Mouse (Mus musculus): ENCODE data around the gene Exog. TPM values are rescaled to one million over a fixed set of nuclear protein-coding genes. Genes with fewer than 3 reads are reported as not detected.
A peak's percentile ranks its signal among the peaks of the same experiment; 100 is the strongest.

Gene Exog
- polyA plus RNA-seq, 1 experiment = 8.3 TPM

DNA sequence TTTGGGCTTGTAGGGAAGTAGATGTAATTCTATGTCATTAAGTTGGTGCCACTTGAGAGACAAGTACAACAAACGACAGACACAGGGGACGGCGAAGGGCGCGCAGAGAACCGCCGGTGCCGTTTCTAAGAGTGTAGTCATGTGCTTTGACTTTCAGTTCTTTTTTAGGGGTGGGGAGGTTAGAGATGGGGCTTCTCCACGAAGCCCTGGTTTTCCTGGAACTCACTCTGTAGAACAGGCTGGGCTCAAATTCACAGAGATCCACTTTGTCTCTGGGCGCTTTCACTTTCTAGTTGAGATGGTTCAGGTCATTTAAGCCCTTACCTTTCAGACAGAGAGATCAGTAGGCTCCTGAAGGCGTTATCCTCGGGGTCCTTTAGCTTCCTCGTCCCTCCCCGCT, 11.2 kb downstream of the Exog start:
- TF ChIP-seq CTCF (IDR thresholded peaks at IDR 0.05; ENCODE audit: borderline replicate concordance, insufficient read depth, low read length) = no peak
- TF ChIP-seq POLR2A (IDR thresholded peaks at IDR 0.05; ENCODE audit: low read depth, low read length) = no peak
- Histone ChIP-seq H3K27ac (ENCODE audit: insufficient read depth, low read length) (no peak overlapping the region), H3K4me1 (ENCODE audit: control insufficient read depth, insufficient read depth, low read length) (no peaks in the 10 kb centered on the region), H3K4me3 (ENCODE audit: insufficient read depth, low read length) (no peak overlapping the region)

DNA sequence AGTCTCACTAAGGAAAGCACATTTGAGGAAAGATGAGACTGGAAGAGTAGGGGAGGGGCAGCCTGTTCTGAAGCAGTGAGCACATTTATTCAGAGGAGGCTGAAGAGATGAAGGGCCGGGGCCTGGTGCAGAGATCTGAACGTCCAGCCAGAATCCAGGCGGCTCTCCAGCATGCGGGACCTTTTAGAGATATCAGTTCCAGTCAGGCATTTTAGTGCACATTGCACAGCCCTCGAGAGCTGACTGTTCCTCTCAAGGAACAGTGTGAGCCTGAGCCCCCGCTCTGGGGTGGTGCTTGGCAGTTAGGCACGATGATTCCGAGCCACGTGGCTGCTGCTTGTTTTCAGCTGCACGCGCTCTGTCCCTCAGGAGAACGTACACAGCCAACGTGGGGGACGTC, 12.4 kb downstream of the Exog start:
- Histone ChIP-seq H3K4me1 (ENCODE audit: control insufficient read depth, insufficient read depth, low read length) (no peaks in the 10 kb centered on the region), H3K27ac (ENCODE audit: insufficient read depth, low read length) (no peak overlapping the region), H3K4me3 (ENCODE audit: insufficient read depth, low read length) (no peak overlapping the region)
- TF ChIP-seq CTCF (IDR thresholded peaks at IDR 0.05; ENCODE audit: borderline replicate concordance, insufficient read depth, low read length) = no peak
- no peak for TF ChIP-seq POLR2A (IDR thresholded peaks at IDR 0.05; ENCODE audit: low read depth, low read length)

- TF ChIP-seq POLR2A (IDR thresholded peaks at IDR 0.05; ENCODE audit: low read depth, low read length) (no peak), CTCF (IDR thresholded peaks at IDR 0.05; ENCODE audit: borderline replicate concordance, insufficient read depth, low read length) (peak; percentile 83)
- no peaks in the 10 kb centered on the region for H3K4me1 ChIP-seq (ENCODE audit: control insufficient read depth, insufficient read depth, low read length)
- H3K4me3 ChIP-seq (ENCODE audit: insufficient read depth, low read length) = no peak overlapping the region
- H3K27ac ChIP-seq (ENCODE audit: insufficient read depth, low read length) = no peak overlapping the region
These were observed 15.7 kb downstream of the Exog start for GRCm38 (mm10) chr9:119460410-119460809.

GRCm38 (mm10) chr9:119465056-119465455, 20.3 kb downstream of the Exog start:
- TF ChIP-seq CTCF (IDR thresholded peaks at IDR 0.05; ENCODE audit: borderline replicate concordance, insufficient read depth, low read length) (no peak), POLR2A (IDR thresholded peaks at IDR 0.05; ENCODE audit: low read depth, low read length) (no peak)
- Histone ChIP-seq H3K4me1 (ENCODE audit: control insufficient read depth, insufficient read depth, low read length) (no peaks in the 10 kb centered on the region), H3K4me3 (ENCODE audit: insufficient read depth, low read length) (no peak overlapping the region), H3K27ac (ENCODE audit: insufficient read depth, low read length) (no peak overlapping the region)

- no peak overlapping the region for H3K27ac ChIP-seq (ENCODE audit: insufficient read depth, low read length)
- no peak overlapping the region for H3K4me3 ChIP-seq (ENCODE audit: insufficient read depth, low read length)
- peak; percentile 56; the same call in 1 of the 2 replicates for TF ChIP-seq CTCF (IDR thresholded peaks at IDR 0.05; ENCODE audit: borderline replicate concordance, insufficient read depth, low read length)
- TF ChIP-seq POLR2A (IDR thresholded peaks at IDR 0.05; ENCODE audit: low read depth, low read length) = no peak
- no peaks in the 10 kb centered on the region for H3K4me1 ChIP-seq (ENCODE audit: control insufficient read depth, insufficient read depth, low read length)
These were observed 20.9 kb downstream of the Exog start for GRCm38 (mm10) chr9:119465595-119465994.

DNA sequence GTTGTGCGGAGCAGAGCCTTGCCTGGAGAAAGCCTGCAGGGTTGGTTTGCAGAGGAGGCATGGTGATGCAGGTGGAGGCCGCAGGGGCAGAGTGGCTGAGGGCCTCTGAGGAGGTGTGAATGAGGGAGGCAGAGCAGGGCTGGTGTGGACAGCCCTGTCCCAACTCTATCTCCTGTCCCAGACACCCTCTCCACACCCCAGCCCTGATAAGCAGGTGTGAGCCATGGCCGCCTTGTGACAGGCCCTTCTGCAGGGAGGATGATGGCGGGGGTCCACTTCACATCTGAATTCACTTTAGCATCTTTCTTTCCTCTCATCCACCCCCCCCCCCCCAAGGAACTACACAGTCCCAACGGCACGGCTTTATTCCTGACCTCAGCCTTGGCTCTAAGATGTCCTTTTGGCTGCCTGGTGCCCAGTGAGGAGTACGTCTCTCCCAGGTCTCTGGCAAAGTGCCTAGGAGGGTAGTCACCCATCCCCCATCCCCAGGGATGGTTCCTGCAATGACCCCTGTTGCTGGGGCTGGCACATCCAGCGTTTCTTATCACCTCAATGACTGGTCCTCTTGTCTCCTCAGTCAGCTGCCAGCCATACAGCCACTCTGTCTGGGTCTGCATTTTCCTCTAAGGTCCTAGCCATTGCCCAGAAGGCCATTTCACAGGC, 25.1 kb downstream of the Exog start:
- Histone ChIP-seq H3K4me1 (ENCODE audit: control insufficient read depth, insufficient read depth, low read length) (no peaks in the 10 kb centered on the region), H3K27ac (ENCODE audit: insufficient read depth, low read length) (no peak overlapping the region), H3K4me3 (ENCODE audit: insufficient read depth, low read length) (no peak overlapping the region)
- TF ChIP-seq CTCF (IDR thresholded peaks at IDR 0.05; ENCODE audit: borderline replicate concordance, insufficient read depth, low read length) = no peak
- TF ChIP-seq POLR2A (IDR thresholded peaks at IDR 0.05; ENCODE audit: low read depth, low read length) = no peak

DNA sequence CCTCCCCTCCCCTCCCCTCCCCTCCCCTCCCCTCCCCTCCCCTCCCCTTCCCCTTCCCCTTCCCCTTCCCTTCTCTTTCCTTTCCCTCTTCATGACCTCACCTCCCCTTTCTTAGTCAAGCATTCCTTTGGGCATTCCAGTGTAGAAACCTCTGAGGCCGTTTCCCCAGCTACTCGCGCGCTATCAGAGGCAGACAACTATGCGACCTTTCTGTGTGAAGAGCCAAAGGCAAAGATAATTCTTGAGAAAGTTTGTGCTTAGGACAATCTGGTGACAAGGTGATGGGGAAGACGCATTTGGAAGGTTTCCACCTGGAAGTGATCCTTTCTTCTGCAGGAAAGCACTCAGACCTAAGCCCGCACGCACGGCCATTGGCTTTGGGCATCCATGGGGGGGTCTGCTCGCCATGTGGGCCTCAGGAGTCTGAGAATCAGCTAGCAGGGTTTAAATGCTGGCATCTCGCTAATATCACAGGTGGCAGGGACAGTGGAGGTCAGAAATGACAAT, 27.7 kb downstream of the Exog start:
- no peak overlapping the region for H3K27ac ChIP-seq (ENCODE audit: insufficient read depth, low read length)
- H3K4me3 ChIP-seq (ENCODE audit: insufficient read depth, low read length) = no peak overlapping the region
- TF ChIP-seq POLR2A (IDR thresholded peaks at IDR 0.05; ENCODE audit: low read depth, low read length) (no peak), CTCF (IDR thresholded peaks at IDR 0.05; ENCODE audit: borderline replicate concordance, insufficient read depth, low read length) (no peak)
- H3K4me1 ChIP-seq (ENCODE audit: control insufficient read depth, insufficient read depth, low read length) = no peaks in the 10 kb centered on the region

DNA sequence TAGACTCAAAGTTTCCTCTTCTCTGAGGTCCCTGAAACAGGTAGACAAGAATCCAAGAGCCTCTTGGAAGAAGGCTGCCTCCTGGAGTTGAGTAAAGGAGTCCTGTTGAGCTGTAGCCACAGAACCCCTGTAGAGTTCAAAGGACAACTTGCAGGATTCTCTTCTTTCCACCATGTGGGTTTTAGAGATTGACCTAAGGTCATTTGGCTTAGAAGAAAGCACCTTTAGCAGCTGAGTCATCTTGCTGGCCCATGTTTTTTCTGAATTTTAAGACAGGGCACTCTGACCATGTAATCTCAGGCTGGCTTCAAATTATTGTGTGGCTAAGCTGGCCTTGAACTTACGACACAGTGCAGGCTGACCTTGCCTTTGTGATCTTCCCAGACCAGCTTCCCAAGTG, 28.3 kb downstream of the Exog start:
- H3K4me3 ChIP-seq (ENCODE audit: insufficient read depth, low read length) = no peak overlapping the region
- H3K4me1 ChIP-seq (ENCODE audit: control insufficient read depth, insufficient read depth, low read length) = no peaks in the 10 kb centered on the region
- TF ChIP-seq POLR2A (IDR thresholded peaks at IDR 0.05; ENCODE audit: low read depth, low read length) (no peak), CTCF (IDR thresholded peaks at IDR 0.05; ENCODE audit: borderline replicate concordance, insufficient read depth, low read length) (no peak)
- no peak overlapping the region for H3K27ac ChIP-seq (ENCODE audit: insufficient read depth, low read length)

- no peak overlapping the region for H3K27ac ChIP-seq (ENCODE audit: insufficient read depth, low read length)
These were observed 28.9 kb downstream of the Exog start for GRCm38 (mm10) chr9:119473608-119474164.

More at GRCm38 (mm10) chr9:119473608-119474164, 28.9 kb downstream of the Exog start:
- no peak overlapping the region for H3K4me3 ChIP-seq (ENCODE audit: insufficient read depth, low read length)
- TF ChIP-seq CTCF (IDR thresholded peaks at IDR 0.05; ENCODE audit: borderline replicate concordance, insufficient read depth, low read length) = no peak
- no peak for TF ChIP-seq POLR2A (IDR thresholded peaks at IDR 0.05; ENCODE audit: low read depth, low read length)
- no peaks in the 10 kb centered on the region for H3K4me1 ChIP-seq (ENCODE audit: control insufficient read depth, insufficient read depth, low read length)

Measured in embryonic fibroblast, embryonic 13.5 days (primary cell).